Mouse (Mus musculus): Measurements from ENCODE around the gene Rad51ap1.

GRCm38 (mm10) chr6:126962709-126963108 lies 23.3 kb upstream of the Rad51ap1 start:
- TF ChIP-seq CTCF (IDR thresholded peaks at IDR 0.05; ENCODE audit: borderline replicate concordance, control insufficient read depth, extremely low read depth, insufficient read depth, low read length, poor library complexity) (no peak), POLR2A (IDR thresholded peaks at IDR 0.05; ENCODE audit: control insufficient read depth, extremely low read depth, insufficient read depth, low read length, poor library complexity) (no peak)
